Mouse (Mus musculus): ENCODE measurements at regions not wholly inside any gene's neighbourhood (a gene's known extent, or its start where the extent isn't known, plus 50 kb on each side); places are given as distances from the start of the nearest gene placed in this dataset.

DNA sequence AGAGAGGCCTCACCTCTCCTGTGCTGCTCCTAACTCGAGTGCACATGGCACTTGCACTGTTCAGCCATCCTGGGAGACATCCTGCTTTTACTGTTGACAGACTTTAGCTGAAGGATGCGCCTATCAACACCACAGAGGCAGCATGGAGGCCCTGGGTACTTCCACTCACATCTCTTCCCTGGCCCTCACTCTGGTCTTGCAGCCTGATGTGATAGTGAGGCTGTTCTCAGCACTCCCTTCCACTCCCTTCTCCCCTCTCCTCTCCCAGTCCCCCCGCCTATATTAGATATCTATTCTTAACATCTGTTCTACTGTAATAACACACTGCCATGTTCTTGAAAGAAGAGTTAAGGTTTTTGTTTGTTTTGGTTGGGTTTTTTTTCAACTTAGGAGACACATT, 50.2 kb upstream of the Bod1 start:
- DNase-seq (ENCODE audit: low spot score in 2 of 2), result no peak

- no peak for DNase-seq (ENCODE audit: low spot score in 2 of 2)
Observed at GRCm38 (mm10) chr11:31724506-31724905, 52.8 kb upstream of the Bod1 start.

GRCm38 (mm10) chr11:31725936-31726647, 54.4 kb upstream of the Bod1 start:
- DNase-seq (ENCODE audit: low spot score in 2 of 2), result no peak

DNA sequence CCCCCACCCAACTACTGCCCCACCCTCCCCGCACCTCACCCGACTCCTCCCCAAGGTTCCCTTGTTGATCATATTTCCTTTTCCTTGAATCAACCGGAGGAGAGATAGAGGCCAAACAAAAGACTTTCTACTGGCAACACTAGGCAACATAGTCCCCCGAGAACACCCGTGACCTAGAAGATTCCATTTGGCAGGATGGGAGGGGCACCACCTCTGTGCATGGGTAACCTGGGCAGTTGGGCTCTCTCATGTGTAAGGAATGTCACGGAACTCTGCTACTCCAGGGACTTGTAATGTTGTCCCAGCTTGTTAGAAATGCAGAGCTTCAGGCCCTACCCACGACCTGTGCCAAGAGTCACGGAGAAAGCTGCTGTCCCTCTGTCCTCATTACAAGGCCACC, 55.6 kb upstream of the Bod1 start:
- DNase-seq (ENCODE audit: low spot score in 2 of 2), result no peak

GRCm38 (mm10) chr11:31729728-31730127, 58.0 kb upstream of the Bod1 start:
- no peak for DNase-seq (ENCODE audit: low spot score in 2 of 2)

GRCm38 (mm10) chr11:31730181-31730580, 58.5 kb upstream of the Bod1 start:
- DNase-seq (ENCODE audit: low spot score in 2 of 2), result no peak

DNA sequence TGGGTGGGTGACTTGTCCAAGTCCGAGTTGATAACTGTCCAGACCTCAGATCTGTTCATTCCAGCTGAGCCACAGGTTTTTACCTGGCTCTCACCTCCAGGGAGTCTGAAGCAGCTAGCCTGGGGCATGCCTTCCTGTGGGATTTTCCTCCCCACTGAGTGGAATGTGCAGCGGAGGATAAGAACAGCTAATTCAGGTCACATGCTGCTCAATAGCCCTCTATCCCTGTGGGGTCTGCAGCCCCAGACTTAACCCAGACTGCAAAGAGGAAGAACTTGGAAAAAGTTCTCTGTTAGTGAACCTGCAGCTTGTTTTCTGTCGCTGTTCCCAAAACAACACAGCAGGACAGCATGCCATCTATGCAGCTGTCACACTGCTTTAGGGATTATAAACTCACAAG, 59.0 kb upstream of the Bod1 start:
- DNase-seq (ENCODE audit: low spot score in 2 of 2), result no peak

DNA sequence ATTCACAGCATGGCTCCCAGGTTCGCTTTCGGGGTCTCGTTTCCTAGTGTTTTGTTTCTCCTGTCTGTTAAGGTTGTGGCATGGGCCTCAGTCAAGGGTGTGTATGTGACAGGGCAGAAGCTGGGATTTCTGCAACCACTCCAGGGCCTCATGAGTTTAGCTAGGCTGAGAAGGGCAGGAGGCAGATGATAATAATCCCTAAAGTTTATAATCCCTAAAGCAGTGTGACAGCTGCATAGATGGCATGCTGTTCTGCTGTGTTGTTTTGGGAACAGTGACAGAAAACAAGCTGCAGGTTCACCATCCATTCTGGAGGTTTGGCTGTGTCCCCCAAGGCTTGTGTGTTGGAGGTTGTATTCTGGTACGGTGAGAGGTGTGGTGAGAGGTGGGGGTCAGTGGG, 59.8 kb upstream of the Bod1 start:
- DNase-seq (ENCODE audit: low spot score in 2 of 2), result no peak

DNA sequence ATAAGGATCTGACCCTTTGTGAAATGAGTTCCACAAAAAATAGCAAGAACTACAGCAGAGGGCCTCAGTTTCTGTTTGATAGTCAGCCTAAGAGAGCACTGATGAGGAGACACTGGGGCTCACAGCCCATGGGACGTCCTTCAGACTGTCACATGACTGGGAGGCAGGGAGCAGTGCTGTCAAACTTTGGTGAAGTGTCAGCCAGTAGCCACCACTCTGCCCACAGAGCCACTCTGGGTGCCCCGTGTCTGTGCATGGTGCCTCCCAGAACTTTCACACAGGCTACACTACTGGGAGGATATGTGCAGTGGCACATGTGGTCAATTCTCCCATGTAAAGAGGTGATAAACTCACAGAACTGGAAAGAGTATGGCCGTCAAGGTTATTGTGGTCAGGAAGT, 60.7 kb upstream of the Bod1 start:
- no peak for DNase-seq (ENCODE audit: low spot score in 2 of 2)

GRCm38 (mm10) chr11:31732958-31733357, 61.3 kb upstream of the Bod1 start:
- no peak for DNase-seq (ENCODE audit: low spot score in 2 of 2)

DNA sequence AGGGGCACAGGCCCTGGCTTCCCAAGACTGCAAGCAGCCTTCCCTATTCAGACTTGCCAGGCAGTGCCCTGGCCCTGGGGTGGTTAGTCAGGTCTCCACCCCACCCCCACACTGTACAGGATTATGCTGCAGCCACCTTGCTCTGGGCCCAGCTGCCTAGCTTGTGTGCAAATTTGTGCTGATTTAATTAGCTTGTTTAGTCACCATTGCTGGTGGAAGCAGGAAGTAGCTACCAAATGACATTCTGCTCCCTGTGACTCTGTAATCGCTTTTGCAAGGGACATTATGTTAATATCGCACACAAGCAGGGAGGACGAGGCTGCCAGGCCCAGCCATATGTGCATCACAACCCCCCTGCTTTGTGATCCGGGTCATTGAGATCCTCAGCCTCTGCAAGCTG, 62.4 kb upstream of the Bod1 start:
- no peak for DNase-seq (ENCODE audit: low spot score in 2 of 2)

DNA sequence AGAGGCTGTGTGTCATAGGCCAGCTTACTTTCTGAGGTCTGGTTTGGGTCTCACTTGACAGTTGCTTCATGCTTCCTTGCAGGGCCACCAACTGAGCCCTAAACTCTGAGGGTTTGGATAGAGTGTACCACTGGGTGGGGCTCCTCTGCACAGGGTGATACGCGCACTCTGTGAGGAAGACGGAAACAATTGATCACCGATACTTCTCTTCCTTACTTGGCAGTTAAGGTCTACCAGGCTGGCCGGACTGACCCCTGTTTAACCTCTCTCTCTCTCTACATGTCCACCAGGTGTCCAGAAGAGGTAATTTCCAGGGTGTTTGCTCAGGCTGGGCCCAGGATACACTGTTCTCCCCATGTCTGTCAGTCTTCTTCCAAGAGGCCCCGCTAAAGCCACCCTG, 63.6 kb upstream of the Bod1 start:
- no peak for DNase-seq (ENCODE audit: low spot score in 2 of 2)

GRCm38 (mm10) chr11:31736086-31736485, 64.4 kb upstream of the Bod1 start:
- no peak for DNase-seq (ENCODE audit: low spot score in 2 of 2)

- DNase-seq (ENCODE audit: low spot score in 2 of 2), result no peak
Observed at GRCm38 (mm10) chr11:31736556-31737089, 64.9 kb upstream of the Bod1 start.

DNA sequence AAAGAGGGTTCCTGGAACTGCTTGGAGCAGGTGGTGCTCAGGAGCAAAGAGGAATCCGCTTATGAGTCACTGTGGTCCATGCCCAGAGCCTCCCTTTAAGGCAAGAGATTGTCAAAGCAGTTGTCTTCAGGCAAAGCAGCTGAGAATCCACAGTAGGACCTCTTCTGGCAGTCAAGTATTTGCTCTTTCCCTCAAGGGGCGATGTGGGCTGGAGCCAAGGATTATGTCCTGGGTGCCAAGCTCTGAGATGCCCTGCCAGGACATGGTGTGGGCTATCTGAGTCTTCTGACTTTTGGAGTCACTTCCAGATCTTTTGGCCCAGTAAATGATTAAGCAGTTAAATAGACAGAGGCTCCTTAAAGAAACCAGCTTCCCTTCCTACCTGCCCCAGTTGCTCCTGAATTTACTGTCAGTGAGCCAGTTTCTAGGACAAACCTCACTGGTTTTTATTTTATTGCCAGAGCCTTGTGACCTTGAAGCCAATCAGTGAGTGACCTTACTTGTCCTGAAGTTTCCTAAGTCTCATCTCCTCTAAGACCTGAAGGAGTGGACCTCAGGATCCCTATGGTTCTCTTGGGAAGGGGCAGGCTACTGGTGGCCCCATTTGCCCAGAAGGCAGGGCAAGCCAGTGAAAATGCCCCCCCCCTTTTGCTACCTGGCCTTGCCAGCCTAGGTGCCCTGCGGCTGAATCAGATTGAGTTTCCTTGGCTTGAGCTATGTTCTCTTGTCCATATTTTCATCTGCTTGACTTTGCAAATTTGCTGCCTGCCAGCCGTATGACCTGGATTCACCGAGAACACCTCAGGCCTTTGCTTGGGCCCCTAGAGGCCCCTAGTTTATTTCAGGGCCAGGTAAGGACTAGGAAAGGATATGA, 66.7 kb upstream of the Bod1 start:
- no peak for DNase-seq (ENCODE audit: low spot score in 2 of 2)

DNA sequence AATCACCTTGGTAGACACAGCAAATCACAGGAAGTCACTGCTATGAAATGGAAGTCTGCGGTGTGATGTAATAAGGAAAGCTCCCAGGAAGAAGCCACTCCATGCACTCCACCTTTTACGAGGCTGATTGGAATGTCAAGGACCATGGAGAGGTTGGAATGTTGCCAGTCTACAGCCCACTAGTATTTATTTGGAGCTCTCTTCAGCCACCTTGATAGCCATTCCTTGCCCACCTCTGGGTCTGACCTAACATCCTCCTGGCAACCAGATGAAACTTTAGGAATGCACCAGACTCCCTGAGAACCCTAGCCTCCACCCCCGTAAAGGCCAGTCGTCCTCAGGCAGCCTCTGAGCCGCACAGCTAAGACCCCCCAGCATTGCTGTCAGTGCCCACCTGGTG, 68.7 kb upstream of the Bod1 start:
- no peak for DNase-seq (ENCODE audit: low spot score in 2 of 2)

DNA sequence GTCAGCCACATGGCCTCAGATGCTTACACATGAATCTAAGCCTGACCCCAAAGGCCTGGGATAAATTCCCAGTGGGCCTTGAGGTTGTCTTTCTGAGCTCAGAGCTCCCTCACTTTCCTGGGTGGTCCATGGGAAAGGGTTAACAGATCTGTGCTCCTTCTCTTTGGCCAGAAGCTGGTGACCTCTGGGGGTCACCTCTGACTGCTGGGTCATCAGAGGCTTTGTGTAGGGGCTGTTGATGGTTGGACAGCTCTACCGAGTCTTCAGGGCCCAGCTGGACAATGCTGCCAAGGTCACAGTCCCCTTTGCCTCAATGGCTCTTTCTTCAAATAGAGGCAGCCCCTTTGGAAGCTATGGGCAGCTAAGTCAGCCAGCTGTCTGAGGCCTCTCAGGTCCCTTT, 70.5 kb upstream of the Bod1 start:
- no peak for DNase-seq (ENCODE audit: low spot score in 2 of 2)

- no peak for DNase-seq (ENCODE audit: low spot score in 2 of 2)
Observed at GRCm38 (mm10) chr11:31744076-31744785, 72.5 kb upstream of the Bod1 start.

DNA sequence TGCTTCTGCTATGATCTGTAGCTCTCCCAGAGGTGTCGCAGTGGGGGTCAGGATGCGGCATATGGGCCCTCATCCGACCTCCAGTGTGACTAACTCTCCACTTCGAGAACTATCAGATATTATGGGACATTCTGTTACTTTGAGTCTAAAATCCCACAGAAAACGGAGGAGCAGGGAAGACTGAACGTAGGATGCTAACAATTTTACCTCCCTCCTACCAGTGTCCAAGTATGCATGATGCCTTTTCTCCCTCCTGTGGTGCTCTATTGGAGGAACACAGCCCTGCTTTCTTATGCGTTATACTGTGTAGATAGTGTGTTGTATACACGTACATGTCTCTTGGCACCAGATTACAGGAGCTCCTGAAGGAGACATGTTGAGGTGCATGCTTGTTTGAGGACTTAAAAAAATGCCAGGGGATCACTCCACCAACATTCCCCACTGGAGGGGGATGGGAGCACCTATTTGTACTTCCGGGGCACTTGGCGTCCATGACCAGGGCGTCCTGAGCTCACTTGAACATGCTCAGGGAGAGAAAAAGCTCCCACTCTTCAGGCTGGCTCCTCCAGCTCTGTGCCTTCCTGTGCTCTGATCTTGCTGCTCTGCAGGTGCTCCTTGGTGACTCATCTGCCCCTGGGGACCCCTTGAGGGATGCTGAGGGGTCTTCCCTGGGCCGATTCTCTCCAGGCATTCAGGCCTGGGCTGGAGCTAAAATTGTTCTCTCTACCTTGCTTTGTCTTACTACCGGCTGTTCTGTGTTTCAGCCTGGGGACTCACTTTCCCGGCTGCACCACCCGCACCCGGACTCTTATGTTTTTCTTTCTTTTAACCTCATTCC, 73.6 kb upstream of the Bod1 start:
- no peak for DNase-seq (ENCODE audit: low spot score in 2 of 2)

GRCm38 (mm10) chr11:31745866-31746248, 74.2 kb upstream of the Bod1 start:
- no peak for DNase-seq (ENCODE audit: low spot score in 2 of 2)

GRCm38 (mm10) chr11:31746488-31746887, 74.8 kb upstream of the Bod1 start:
- no peak for DNase-seq (ENCODE audit: low spot score in 2 of 2)
